Mouse (Mus musculus) urinary bladder, adult 2 months (tissue): ENCODE measurements around the gene Impdh1. TPM values are rescaled to one million over a fixed set of nuclear protein-coding genes. Genes with fewer than 3 reads are reported as not detected.
"Not testable (repeated sequence)": the region's sequence is repeated elsewhere in the genome, so short reads cannot be mapped to it uniquely, and the experiment has no call there.

Experiments used
- DNase-seq: peaks from one replicate; pipeline ENCODE4 v3.0.0; 2022; ENCODE audit warnings: low spot score
- polyA plus RNA-seq: library from polyadenylated mRNA; depleted of rRNA; stranded (reverse); fragments of >200 nt; gene quantifications from 2 replicates; pipeline ENCODE4 v1.2.3, GENCODE M21; 2012; rRNA removed

Gene Impdh1
- 29.6 and 33.9 TPM in 2 replicates for polyA plus RNA-seq

- peak; percentile 60 for DNase-seq
These were observed at the start of gene Impdh1 for GRCm38 (mm10) chr6:29215881-29216501. TSS of gene Impdh1 (minus strand) at chr6:29216364.

GRCm38 (mm10) chr6:29264456-29264781, 48.3 kb upstream of the Impdh1 start:
- no peak for DNase-seq

GRCm38 (mm10) chr6:29263650-29264455, 47.7 kb upstream of the Impdh1 start:
- no peak for DNase-seq

GRCm38 (mm10) chr6:29261831-29262230, 45.7 kb upstream of the Impdh1 start:
- DNase-seq, result no peak

GRCm38 (mm10) chr6:29259418-29259817, 43.3 kb upstream of the Impdh1 start:
- no peak for DNase-seq

- no peak for DNase-seq
These were observed 30.9 kb upstream of the Impdh1 start for GRCm38 (mm10) chr6:29247072-29247471.

- DNase-seq, result no peak
These were observed 30.4 kb upstream of the Impdh1 start for GRCm38 (mm10) chr6:29246585-29246984.

- DNase-seq, result no peak
These were observed 30.0 kb upstream of the Impdh1 start for GRCm38 (mm10) chr6:29246183-29246582.

- DNase-seq, result no peak
These were observed 29.3 kb upstream of the Impdh1 start for GRCm38 (mm10) chr6:29245272-29246120.

- DNase-seq, result no peak
These were observed 26.1 kb upstream of the Impdh1 start for GRCm38 (mm10) chr6:29242265-29242664.

GRCm38 (mm10) chr6:29241697-29242096, 25.5 kb upstream of the Impdh1 start:
- DNase-seq, result no peak

GRCm38 (mm10) chr6:29240806-29241205, 24.6 kb upstream of the Impdh1 start:
- DNase-seq, result no peak

GRCm38 (mm10) chr6:29234272-29234671, 18.1 kb upstream of the Impdh1 start:
- DNase-seq, result no peak

GRCm38 (mm10) chr6:29233710-29234109, 17.5 kb upstream of the Impdh1 start:
- DNase-seq, result no peak

- DNase-seq, result no peak
These were observed 16.2 kb upstream of the Impdh1 start for GRCm38 (mm10) chr6:29232321-29232720.

GRCm38 (mm10) chr6:29231799-29232198, 15.6 kb upstream of the Impdh1 start:
- DNase-seq, result no peak

- DNase-seq, result no peak
These were observed 14.2 kb upstream of the Impdh1 start for GRCm38 (mm10) chr6:29230386-29230785.

GRCm38 (mm10) chr6:29229265-29229913, 13.2 kb upstream of the Impdh1 start:
- no peak for DNase-seq

GRCm38 (mm10) chr6:29217717-29218116, 1.6 kb upstream of the Impdh1 start:
- DNase-seq, result not testable (repeated sequence)

GRCm38 (mm10) chr6:29215181-29215580, 983 bp downstream of the Impdh1 start:
- DNase-seq, result no peak

- DNase-seq, result no peak
These were observed 1.4 kb downstream of the Impdh1 start for GRCm38 (mm10) chr6:29214776-29215175.

GRCm38 (mm10) chr6:29214245-29214644, 1.9 kb downstream of the Impdh1 start:
- no peak for DNase-seq
